Mouse (Mus musculus) CD4-positive, CD25-positive, alpha-beta regulatory T cell, adult 2 months (primary cell): Measurements from ENCODE around the gene Rab11a.
"Not testable (repeated sequence)": the region's sequence is repeated elsewhere in the genome, so short reads cannot be mapped to it uniquely, and the experiment has no call there.

Experiments used
- DNase-seq: peaks from one replicate; pipeline ENCODE4 v3.0.0-alpha.2; 2012; ENCODE audit warnings: low read depth, low spot score

The Rab11a gene

GRCm38 (mm10) chr9:64747735-64748134, 10.2 kb upstream of the Rab11a start:
- no peak for DNase-seq

- DNase-seq, result no peak
Observed at GRCm38 (mm10) chr9:64742453-64742852, 4.9 kb upstream of the Rab11a start.

- no peak for DNase-seq
Observed at GRCm38 (mm10) chr9:64739001-64739400, 1.4 kb upstream of the Rab11a start.

GRCm38 (mm10) chr9:64736639-64737405, 736 bp downstream of the Rab11a start:
- peak; percentile 47 for DNase-seq

- DNase-seq, result no peak
Observed at GRCm38 (mm10) chr9:64736076-64736638, 1.4 kb downstream of the Rab11a start.

GRCm38 (mm10) chr9:64734992-64735391, 2.6 kb downstream of the Rab11a start:
- not testable (repeated sequence) for DNase-seq

- DNase-seq, result peak; percentile 41
Observed at GRCm38 (mm10) chr9:64734166-64734565, 3.4 kb downstream of the Rab11a start.

GRCm38 (mm10) chr9:64731029-64731560, 6.5 kb downstream of the Rab11a start:
- DNase-seq, result no peak

GRCm38 (mm10) chr9:64726454-64726853, 11.1 kb downstream of the Rab11a start:
- DNase-seq, result no peak

GRCm38 (mm10) chr9:64719526-64720163, 17.9 kb downstream of the Rab11a start:
- DNase-seq, result no peak

GRCm38 (mm10) chr9:64710291-64710690, 27.3 kb downstream of the Rab11a start:
- not testable (repeated sequence) for DNase-seq

- DNase-seq, result no peak
Observed at GRCm38 (mm10) chr9:64704073-64704840, 33.3 kb downstream of the Rab11a start.

GRCm38 (mm10) chr9:64703420-64703965, 34.1 kb downstream of the Rab11a start:
- no peak for DNase-seq

GRCm38 (mm10) chr9:64702937-64703336, 34.6 kb downstream of the Rab11a start:
- peak; percentile 22 for DNase-seq

GRCm38 (mm10) chr9:64702391-64702790, 35.2 kb downstream of the Rab11a start:
- DNase-seq, result no peak

- no peak for DNase-seq
Observed at GRCm38 (mm10) chr9:64701651-64702050, 35.9 kb downstream of the Rab11a start.

GRCm38 (mm10) chr9:64700451-64701311, 36.9 kb downstream of the Rab11a start:
- DNase-seq, result no peak

- DNase-seq, result no peak
Observed at GRCm38 (mm10) chr9:64698586-64698985, 39.0 kb downstream of the Rab11a start.

- DNase-seq, result no peak
Observed at GRCm38 (mm10) chr9:64697677-64698076, 39.9 kb downstream of the Rab11a start.

GRCm38 (mm10) chr9:64697006-64697405, 40.6 kb downstream of the Rab11a start:
- DNase-seq, result no peak
